19 mouse cellular contexts compared by ENCODE assay signal in the genomic region with DNA sequence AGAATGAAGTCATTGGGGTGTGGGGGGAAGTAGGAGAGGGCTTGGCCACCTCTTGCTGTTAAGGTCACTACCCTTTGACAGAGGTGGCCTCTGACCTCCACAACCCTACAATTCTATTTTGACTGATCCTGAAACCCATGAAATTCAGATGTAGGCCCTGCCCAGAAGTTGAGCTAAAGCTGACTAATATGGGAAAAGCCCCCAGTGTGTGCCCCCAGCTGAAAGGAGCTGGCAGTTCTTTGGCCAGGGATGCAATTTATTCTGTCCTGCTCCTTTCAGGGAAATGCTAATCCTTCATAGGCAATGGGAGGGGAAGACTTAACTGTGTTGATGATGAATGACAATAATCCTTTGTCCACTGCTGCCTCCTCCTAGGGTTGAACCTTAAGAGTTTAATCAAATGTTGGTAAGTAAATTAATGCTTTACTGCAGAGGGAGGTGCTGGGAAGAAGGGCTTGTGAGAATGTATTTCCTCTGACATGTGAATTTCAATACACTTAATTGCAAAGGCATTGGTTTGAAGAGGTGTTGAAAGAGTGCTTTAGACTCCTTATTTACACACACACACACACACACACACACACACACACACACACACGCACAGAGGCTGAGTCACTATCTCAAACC. TPM values are rescaled to one million over a fixed set of nuclear protein-coding genes. Genes with fewer than 3 reads are reported as not detected.
A peak's percentile ranks its signal among the peaks of the same experiment; 100 is the strongest.
DNase-seq lines count a peak whose midpoint lies in the region; ATAC-seq and TF ChIP-seq lines count a peak whose summit lies in the region.
"Had no signal": no experiment of that assay in that cellular context is flagged by ENCODE, and none has a peak within 500 bp of the region (broad histone marks: within the 10 kb centered on the region; RNA-seq: fewer than 3 reads in every experiment).

No protein-coding gene starts in this region.

- no peak for TF ChIP-seq EP300 in lung, postnatal 0 days (IDR thresholded peaks at IDR 0.05)

- TF ChIP-seq CTCF in lung, postnatal 0 days (IDR thresholded peaks at IDR 0.05), result no peak

- no peak overlapping the region for H3K4me3 ChIP-seq in forebrain, embryonic 10.5 days
- no peak overlapping the region for H3K4me3 ChIP-seq in forebrain, embryonic 16.5 days (replicated peaks; ENCODE audit: low read length)
- H3K4me3 ChIP-seq in lung, postnatal 0 days (ENCODE audit: low read depth, low read length), result no peak overlapping the region
- no peak overlapping the region for H3K4me3 ChIP-seq in midbrain, embryonic 13.5 days (replicated peaks)
- H3K4me3 ChIP-seq: embryonic facial prominence, embryonic 15.5 days; lung, embryonic 15.5 days; megakaryocyte, embryonic 14.5 days; neural tube, embryonic 12.5 days had no signal

- H3K27ac ChIP-seq in forebrain, embryonic 10.5 days, result peak overlapping the region; percentile 17; the same call in 1 of the 2 replicates
- H3K27ac ChIP-seq in forebrain, embryonic 16.5 days (ENCODE audit: low read length), result no peak overlapping the region
- no peak overlapping the region for H3K27ac ChIP-seq in lung, postnatal 0 days (ENCODE audit: low read length)
- peak overlapping the region; percentile 5; the same call in 1 of the 2 replicates for H3K27ac ChIP-seq in midbrain, embryonic 13.5 days
- H3K27ac ChIP-seq: embryonic facial prominence, embryonic 15.5 days; lung, embryonic 15.5 days; neural tube, embryonic 12.5 days had no signal

- peaks cover 80% of the 10 kb centered on the region for H3K27me3 ChIP-seq in forebrain, embryonic 10.5 days (ENCODE audit: poor library complexity, severe bottlenecking)
- no peaks in the 10 kb centered on the region for H3K27me3 ChIP-seq in forebrain, embryonic 16.5 days (replicated peaks; ENCODE audit: control insufficient read depth, insufficient read depth, low read length)
- no peaks in the 10 kb centered on the region for H3K27me3 ChIP-seq in lung, postnatal 0 days (replicated peaks; ENCODE audit: insufficient read depth, low read length)
- no peaks in the 10 kb centered on the region for H3K27me3 ChIP-seq in midbrain, embryonic 13.5 days
- H3K27me3 ChIP-seq: embryonic facial prominence, embryonic 15.5 days; lung, embryonic 15.5 days; neural tube, embryonic 12.5 days had no signal

- peaks cover 44% of the 10 kb centered on the region for H3K4me1 ChIP-seq in forebrain, embryonic 10.5 days
- H3K4me1 ChIP-seq in forebrain, embryonic 16.5 days (replicated peaks; ENCODE audit: control insufficient read depth, insufficient read depth, low read length), result 0 out of 2 replicates have a peak, but pooled peaks cover 6% of the 10 kb centered on the region
- no peaks in the 10 kb centered on the region for H3K4me1 ChIP-seq in lung, postnatal 0 days (ENCODE audit: insufficient read depth, low read depth, low read length)
- H3K4me1 ChIP-seq in midbrain, embryonic 13.5 days (replicated peaks), result peaks cover 29% of the 10 kb centered on the region
- H3K4me1 ChIP-seq: lung, embryonic 15.5 days had no signal

- DNase-seq in forebrain, embryonic 10.5 days (ENCODE audit: extremely low spot score, low spot score), result peak; percentile 51
- peak; percentile 29 for DNase-seq in lung, postnatal 0 days (ENCODE audit: low spot score)
- no peak for DNase-seq in lung, postnatal 10 days
- DNase-seq in ZHBTc4 (ENCODE audit: low read depth, low spot score), result peak; percentile 91
- no peak for DNase-seq in thymus, postnatal 14 days
- no peak for DNase-seq in frontal cortex, postnatal 25 days (ENCODE audit: low spot score in 2 of 2)
- DNase-seq: cerebellum, adult 18-20 months; gastrocnemius, postnatal 14 days; heart, postnatal 4 days; liver; right cerebral cortex, postnatal 4 days had no signal

- H3K9ac ChIP-seq in forebrain, embryonic 16.5 days (replicated peaks; ENCODE audit: low read depth, low read length), result no peak overlapping the region
- H3K9ac ChIP-seq in lung, postnatal 0 days (replicated peaks; ENCODE audit: low read depth), result no peak overlapping the region
- H3K9ac ChIP-seq in midbrain, embryonic 13.5 days (replicated peaks), result no peak overlapping the region
- H3K9ac ChIP-seq: embryonic facial prominence, embryonic 15.5 days; lung, embryonic 15.5 days; neural tube, embryonic 12.5 days had no signal

- H3K4me2 ChIP-seq in forebrain, embryonic 16.5 days (ENCODE audit: low read length), result no peak overlapping the region
- no peak overlapping the region for H3K4me2 ChIP-seq in lung, postnatal 0 days (replicated peaks; ENCODE audit: low read depth, low read length)
- no peak overlapping the region for H3K4me2 ChIP-seq in midbrain, embryonic 13.5 days (replicated peaks)
- H3K4me2 ChIP-seq: embryonic facial prominence, embryonic 15.5 days; heart, embryonic 11.5 days; lung, embryonic 15.5 days; neural tube, embryonic 12.5 days had no signal

- WGBS in forebrain, embryonic 10.5 days, result 4% methylated on average over 1 of the region's 1 CpGs
- WGBS in forebrain, embryonic 16.5 days, result 0% methylated on average over 1 of the region's 1 CpGs
- WGBS in lung, postnatal 0 days, result 50% methylated on average over 1 of the region's 1 CpGs
- 0% methylated on average over 1 of the region's 1 CpGs for WGBS in midbrain, embryonic 13.5 days

- H3K36me3 ChIP-seq in forebrain, embryonic 10.5 days (replicated peaks), result peaks cover 17% of the 10 kb centered on the region
- no peaks in the 10 kb centered on the region for H3K36me3 ChIP-seq in forebrain, embryonic 16.5 days (ENCODE audit: control insufficient read depth, insufficient read depth)
- no peaks in the 10 kb centered on the region for H3K36me3 ChIP-seq in lung, postnatal 0 days (ENCODE audit: insufficient read depth, low read length)
- H3K36me3 ChIP-seq in midbrain, embryonic 13.5 days, result 0 out of 2 replicates have a peak, but pooled peaks cover 2% of the 10 kb centered on the region
- H3K36me3 ChIP-seq: embryonic facial prominence, embryonic 15.5 days; lung, embryonic 15.5 days had no signal

- ATAC-seq in forebrain, embryonic 16.5 days, result no peak
- peak; percentile 32; the same call in 1 of the 2 replicates for ATAC-seq in lung, postnatal 0 days
- peak; percentile 49; the same call in 1 of the 2 replicates for ATAC-seq in midbrain, embryonic 13.5 days
- ATAC-seq: intestine, embryonic 16.5 days had no signal

- no peaks in the 10 kb centered on the region for H3K9me3 ChIP-seq in forebrain, embryonic 10.5 days
- H3K9me3 ChIP-seq in forebrain, embryonic 16.5 days (ENCODE audit: control insufficient read depth, low read length), result no peaks in the 10 kb centered on the region
- no peaks in the 10 kb centered on the region for H3K9me3 ChIP-seq in lung, postnatal 0 days (ENCODE audit: low read length)
- no peaks in the 10 kb centered on the region for H3K9me3 ChIP-seq in midbrain, embryonic 13.5 days
- H3K9me3 ChIP-seq: embryonic facial prominence, embryonic 15.5 days; lung, embryonic 15.5 days; megakaryocyte, embryonic 14.5 days; neural tube, embryonic 12.5 days had no signal

RNA-seq across cellular contexts. Expression of a gene that starts 6.5 kb away (rescaled TPM):
- polyA plus RNA-seq in forebrain, embryonic 10.5 days (2016; fragmentation: Nextera tagmentation; extraction: Ambion mirVana), result 25.3 and 27.8 TPM in 2 replicates
- 46.7 and 48.4 TPM in 2 replicates for polyA plus RNA-seq in forebrain, embryonic 16.5 days (2015; fragmentation: Nextera tagmentation; extraction: Ambion mirVana)
- 9.6 and 12.7 TPM in 2 replicates for polyA plus RNA-seq in lung, postnatal 0 days (2015; fragmentation: Nextera tagmentation; extraction: Ambion mirVana)
- 44.9 and 49.9 TPM in 2 replicates for polyA plus RNA-seq in midbrain, embryonic 13.5 days (2015; fragmentation: Nextera tagmentation; extraction: Ambion mirVana)

Comparison
In these comparisons a context has a peak if more than half of its experiments do, and no peak if none do; other contexts are left out.
1. DNase-seq: peak in forebrain, embryonic 10.5 days (single experiment), lung, postnatal 0 days (single experiment) and ZHBTc4 (single experiment); none in lung, postnatal 10 days (single experiment), thymus, postnatal 14 days (single experiment) and frontal cortex, postnatal 25 days (0 of 2).
2. H3K27ac ChIP-seq: peak in forebrain, embryonic 10.5 days (single experiment) and midbrain, embryonic 13.5 days (single experiment); none in forebrain, embryonic 16.5 days (single experiment) and lung, postnatal 0 days (single experiment).